Mouse (Mus musculus) heart, embryonic 10.5 days (tissue): ENCODE measurements around the gene Parp8. TPM values are rescaled to one million over a fixed set of nuclear protein-coding genes. Genes with fewer than 3 reads are reported as not detected.
"Not testable (repeated sequence)": the region's sequence is repeated elsewhere in the genome, so short reads cannot be mapped to it uniquely, and the experiment has no call there.

ENCODE experiments used
- DNase-seq: peaks from one replicate; pipeline ENCODE4 v3.0.0-alpha.2; 2017; ENCODE audit warnings: low spot score
- H3K27ac ChIP-seq: fragments of 300-500 bp; sonication (generic); 2 replicates; pipeline ENCODE4 v1.5.1; 2016; ENCODE audit warnings: mild to moderate bottlenecking
- H3K27me3 ChIP-seq: fragments of 300-500 bp; sonication (generic); 2 replicates; pipeline ENCODE4 v1.6.1; 2016; ENCODE audit warnings: mild to moderate bottlenecking; ENCODE audit not compliant: poor library complexity, insufficient read depth, severe bottlenecking
- H3K36me3 ChIP-seq: fragments of 300-500 bp; sonication (generic); 2 replicates; pipeline ENCODE4 v1.6.1; 2016; ENCODE audit warnings: mild to moderate bottlenecking, moderate library complexity
- H3K4me1 ChIP-seq: fragments of 300-500 bp; sonication (generic); 2 replicates; pipeline ENCODE4 v1.6.1; 2016; ENCODE audit warnings: mild to moderate bottlenecking
- H3K4me3 ChIP-seq: fragments of 300-500 bp; sonication (generic); 2 replicates; pipeline ENCODE4 v1.5.1; 2016; ENCODE audit warnings: mild to moderate bottlenecking, moderate library complexity
- H3K9me3 ChIP-seq: fragments of 300-500 bp; sonication (generic); 2 replicates; pipeline ENCODE4 v1.6.1; 2016; ENCODE audit warnings: mild to moderate bottlenecking, moderate library complexity
- WGBS: fragments of 180-500 bp; shearing (Covaris S2); methylation state at CpG from one replicate; pipeline ENCODE4 v1.1.7; 2016; 5-methylcytosine and 5-hydroxymethylcytosine counted together
- polyA plus RNA-seq: library from polyadenylated mRNA; unstranded; fragments of >200 nt; fragmentation: Nextera tagmentation; extraction: Ambion mirVana; gene quantifications from 2 replicates; pipeline ENCODE4 v1.2.1, GENCODE M21; 2016

Parp8 gene
- polyA plus RNA-seq, 1 experiment from 2014 or later: 11.7 TPM

GRCm38 (mm10) chr13:116947611-116948298, 77.6 kb downstream of the Parp8 start:
- no peak overlapping the region for H3K27ac ChIP-seq
- no peak overlapping the region for H3K4me3 ChIP-seq
- H3K9me3 ChIP-seq: no peaks in the 10 kb centered on the region
- peaks cover 9% of the 10 kb centered on the region; the same call in 1 of the 2 replicates for H3K4me1 ChIP-seq
- WGBS: 81% methylated on average over 9 of the region's 9 CpGs
- no peaks in the 10 kb centered on the region for H3K27me3 ChIP-seq
- no peak for DNase-seq
- no peaks in the 10 kb centered on the region for H3K36me3 ChIP-seq

GRCm38 (mm10) chr13:116946566-116946965, 78.8 kb downstream of the Parp8 start:
- DNase-seq: no peak
- WGBS: 61% methylated on average over 4 of the region's 4 CpGs

GRCm38 (mm10) chr13:116941280-116942015, 83.9 kb downstream of the Parp8 start:
- DNase-seq: no peak
- Histone ChIP-seq H3K9me3 (no peaks in the 10 kb centered on the region), H3K4me3 (no peak overlapping the region), H3K27ac (no peak overlapping the region), H3K36me3 (no peaks in the 10 kb centered on the region; the same call in 1 of the 2 replicates), H3K27me3 (no peaks in the 10 kb centered on the region), H3K4me1 (peaks cover 5% of the 10 kb centered on the region; the same call in 1 of the 2 replicates)
- 79% methylated on average over 13 of the region's 13 CpGs for WGBS

More at GRCm38 (mm10) chr13:116946566-116946965, 78.8 kb downstream of the Parp8 start:
- no peaks in the 10 kb centered on the region for H3K36me3 ChIP-seq
- H3K27me3 ChIP-seq: no peaks in the 10 kb centered on the region
- H3K4me3 ChIP-seq: no peak overlapping the region
- no peak overlapping the region for H3K27ac ChIP-seq
- no peaks in the 10 kb centered on the region for H3K9me3 ChIP-seq
- peaks cover 14% of the 10 kb centered on the region; the same call in 1 of the 2 replicates for H3K4me1 ChIP-seq

GRCm38 (mm10) chr13:116940761-116941160, 84.6 kb downstream of the Parp8 start:
- Histone ChIP-seq H3K4me1 (peaks cover 5% of the 10 kb centered on the region; the same call in 1 of the 2 replicates), H3K27ac (no peak overlapping the region), H3K36me3 (no peaks in the 10 kb centered on the region; the same call in 1 of the 2 replicates), H3K4me3 (no peak overlapping the region), H3K9me3 (no peaks in the 10 kb centered on the region), H3K27me3 (no peaks in the 10 kb centered on the region)
- DNase-seq: no peak
- 86% methylated on average over 7 of the region's 7 CpGs for WGBS

GRCm38 (mm10) chr13:116937019-116937418, 88.3 kb downstream of the Parp8 start:
- not testable (repeated sequence) for H3K36me3 ChIP-seq, H3K9me3 ChIP-seq, H3K4me1 ChIP-seq, DNase-seq, H3K27ac ChIP-seq, H3K4me3 ChIP-seq, H3K27me3 ChIP-seq
- WGBS: 89% methylated on average over 3 of the region's 3 CpGs

- 84% methylated on average over 6 of the region's 6 CpGs for WGBS
- Histone ChIP-seq H3K27me3 (no peaks in the 10 kb centered on the region), H3K4me1 (no peaks in the 10 kb centered on the region), H3K36me3 (0 out of 2 replicates have a peak, but pooled peaks cover 3% of the 10 kb centered on the region), H3K27ac (no peak overlapping the region), H3K4me3 (no peak overlapping the region), H3K9me3 (no peaks in the 10 kb centered on the region)
- no peak for DNase-seq
Measured at GRCm38 (mm10) chr13:116917387-116917930, 107.9 kb downstream of the Parp8 start.

GRCm38 (mm10) chr13:116908284-116908683, 117.1 kb downstream of the Parp8 start:
- WGBS: 80% methylated on average over 3 of the region's 3 CpGs
- Histone ChIP-seq H3K4me3 (no peak overlapping the region), H3K4me1 (no peaks in the 10 kb centered on the region), H3K27ac (no peak overlapping the region), H3K36me3 (no peaks in the 10 kb centered on the region), H3K27me3 (no peaks in the 10 kb centered on the region), H3K9me3 (no peaks in the 10 kb centered on the region)
- no peak for DNase-seq

- Histone ChIP-seq H3K4me1 (no peaks in the 10 kb centered on the region), H3K4me3 (no peak overlapping the region), H3K9me3 (no peaks in the 10 kb centered on the region), H3K36me3 (peaks cover 11% of the 10 kb centered on the region; the same call in 1 of the 2 replicates), H3K27ac (no peak overlapping the region), H3K27me3 (no peaks in the 10 kb centered on the region)
- 87% methylated on average over 5 of the region's 5 CpGs for WGBS
- DNase-seq: no peak
Measured at GRCm38 (mm10) chr13:116903394-116903793, 121.9 kb downstream of the Parp8 start.

GRCm38 (mm10) chr13:116898395-116898794, 126.9 kb downstream of the Parp8 start:
- H3K36me3 ChIP-seq: peaks cover 21% of the 10 kb centered on the region
- WGBS: 78% methylated on average over 5 of the region's 5 CpGs

GRCm38 (mm10) chr13:116897711-116898110, 127.6 kb downstream of the Parp8 start:
- no peak overlapping the region for H3K27ac ChIP-seq
- no peaks in the 10 kb centered on the region for H3K4me1 ChIP-seq
- no peak for DNase-seq
- H3K36me3 ChIP-seq: peaks cover 25% of the 10 kb centered on the region
- 77% methylated on average over 1 of the region's 1 CpGs for WGBS
- no peaks in the 10 kb centered on the region for H3K27me3 ChIP-seq
- H3K9me3 ChIP-seq: no peaks in the 10 kb centered on the region
- no peak overlapping the region for H3K4me3 ChIP-seq

More at GRCm38 (mm10) chr13:116898395-116898794, 126.9 kb downstream of the Parp8 start:
- H3K27me3 ChIP-seq: no peaks in the 10 kb centered on the region
- H3K27ac ChIP-seq: no peak overlapping the region
- H3K4me3 ChIP-seq: no peak overlapping the region
- DNase-seq: no peak
- no peaks in the 10 kb centered on the region for H3K4me1 ChIP-seq
- no peaks in the 10 kb centered on the region for H3K9me3 ChIP-seq

GRCm38 (mm10) chr13:116884422-116884942, 140.9 kb downstream of the Parp8 start:
- Histone ChIP-seq H3K4me3 (no peak overlapping the region), H3K36me3 (no peaks in the 10 kb centered on the region), H3K27ac (no peak overlapping the region), H3K4me1 (no peaks in the 10 kb centered on the region), H3K27me3 (no peaks in the 10 kb centered on the region), H3K9me3 (no peaks in the 10 kb centered on the region)
- DNase-seq: no peak
- WGBS: 68% methylated on average over 9 of the region's 9 CpGs

GRCm38 (mm10) chr13:116882226-116882625, 143.1 kb downstream of the Parp8 start:
- Histone ChIP-seq H3K9me3 (no peaks in the 10 kb centered on the region), H3K27me3 (no peaks in the 10 kb centered on the region), H3K36me3 (no peaks in the 10 kb centered on the region), H3K4me3 (no peak overlapping the region), H3K27ac (no peak overlapping the region), H3K4me1 (no peaks in the 10 kb centered on the region)
- DNase-seq: no peak
- WGBS: 78% methylated on average over 7 of the region's 7 CpGs
